Mouse (Mus musculus) CD4-positive, CD25-positive, alpha-beta regulatory T cell, adult 2 months (primary cell): ENCODE measurements around the gene Sh2d1b2.

Experiments used
- DNase-seq: peaks from one replicate; pipeline ENCODE4 v3.0.0-alpha.2; 2012; ENCODE audit warnings: low read depth, low spot score

Sh2d1b2 gene

GRCm38 (mm10) chr1:170277016-170277415 lies 44.5 kb downstream of the Sh2d1b2 start, which contains the start of gene Sh2d1b1:
Gene Sh2d1b1, plus strand, starts transcription at chr1:170277320.
- DNase-seq = no peak

GRCm38 (mm10) chr1:170282415-170283129 lies 50.0 kb downstream of the Sh2d1b2 start:
- no peak for DNase-seq

- DNase-seq = no peak
Observed at GRCm38 (mm10) chr1:170292239-170292951, 59.8 kb downstream of the Sh2d1b2 start.

GRCm38 (mm10) chr1:170293257-170293656 lies 60.7 kb downstream of the Sh2d1b2 start:
- no peak for DNase-seq

GRCm38 (mm10) chr1:170294786-170295570 lies 62.4 kb downstream of the Sh2d1b2 start:
- no peak for DNase-seq

GRCm38 (mm10) chr1:170299496-170299895 lies 66.9 kb downstream of the Sh2d1b2 start:
- DNase-seq = no peak

GRCm38 (mm10) chr1:170301686-170302085 lies 69.1 kb downstream of the Sh2d1b2 start:
- DNase-seq = no peak

- no peak for DNase-seq
Observed at GRCm38 (mm10) chr1:170302456-170302855, 69.9 kb downstream of the Sh2d1b2 start.

GRCm38 (mm10) chr1:170303103-170303502 lies 70.6 kb downstream of the Sh2d1b2 start:
- DNase-seq = no peak
